Mouse (Mus musculus) C2C12 (cell line): ENCODE measurements around the gene Ube2s.
"Not testable (repeated sequence)": the region's sequence is repeated elsewhere in the genome, so short reads cannot be mapped to it uniquely, and the experiment has no call there.

Experiments used
- CEBPB ChIP-seq: IDR thresholded peaks from one replicate; pipeline ENCODE4 v1.6.1; 2011; ENCODE audit warnings: low read depth, mild to moderate bottlenecking, control low read depth, moderate library complexity
- CTCF ChIP-seq: IDR thresholded peaks from one replicate; pipeline ENCODE4 v1.5.1; 2011; ENCODE audit not compliant: control insufficient read depth, insufficient read depth, insufficient read length
- FOSL1 ChIP-seq: IDR thresholded peaks from one replicate; pipeline ENCODE4 v1.8.0; 2011; ENCODE audit warnings: mild to moderate bottlenecking, low read length; ENCODE audit not compliant: poor library complexity, insufficient read depth, severe bottlenecking
- MAX ChIP-seq: IDR thresholded peaks from one replicate; pipeline ENCODE4 v1.6.1; 2011; ENCODE audit warnings: mild to moderate bottlenecking, control low read depth
- MYOG ChIP-seq: IDR thresholded peaks from one replicate; pipeline ENCODE4 v1.6.1; 2011; ENCODE audit not compliant: control insufficient read depth, insufficient read length; ENCODE audit errors: extremely low read depth
- USF1 ChIP-seq: IDR thresholded peaks from one replicate; pipeline ENCODE4 v1.6.1; 2011; ENCODE audit warnings: low read depth, mild to moderate bottlenecking, control low read depth, moderate library complexity

DNA sequence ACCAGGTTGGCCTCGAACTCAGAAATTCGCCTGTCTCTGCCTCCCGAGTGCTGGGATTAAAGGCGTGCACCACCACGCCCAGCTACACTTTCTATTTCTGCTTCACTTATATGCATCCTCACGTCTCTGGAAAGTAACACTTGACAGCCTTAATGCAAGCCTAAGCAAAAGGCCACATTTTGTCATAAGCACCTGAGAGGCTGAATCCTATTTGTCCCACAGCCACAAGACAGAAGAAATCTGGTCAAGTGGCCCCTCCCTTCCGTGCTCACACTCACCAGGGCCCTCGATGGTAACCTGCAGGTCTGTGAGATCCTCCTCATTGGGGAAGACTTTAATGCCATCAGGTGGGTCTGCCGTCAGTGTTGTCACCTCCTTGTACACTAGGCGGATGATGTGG, 1.3 kb downstream of the Ube2s start:
- not testable (repeated sequence) for TF ChIP-seq CTCF, MAX, MYOG, USF1, CEBPB, FOSL1
